Mouse (Mus musculus): Measurements from ENCODE around the gene Cfd.
"Not testable (repeated sequence)": the region's sequence is repeated elsewhere in the genome, so short reads cannot be mapped to it uniquely, and the experiment has no call there.

Cfd gene

DNA sequence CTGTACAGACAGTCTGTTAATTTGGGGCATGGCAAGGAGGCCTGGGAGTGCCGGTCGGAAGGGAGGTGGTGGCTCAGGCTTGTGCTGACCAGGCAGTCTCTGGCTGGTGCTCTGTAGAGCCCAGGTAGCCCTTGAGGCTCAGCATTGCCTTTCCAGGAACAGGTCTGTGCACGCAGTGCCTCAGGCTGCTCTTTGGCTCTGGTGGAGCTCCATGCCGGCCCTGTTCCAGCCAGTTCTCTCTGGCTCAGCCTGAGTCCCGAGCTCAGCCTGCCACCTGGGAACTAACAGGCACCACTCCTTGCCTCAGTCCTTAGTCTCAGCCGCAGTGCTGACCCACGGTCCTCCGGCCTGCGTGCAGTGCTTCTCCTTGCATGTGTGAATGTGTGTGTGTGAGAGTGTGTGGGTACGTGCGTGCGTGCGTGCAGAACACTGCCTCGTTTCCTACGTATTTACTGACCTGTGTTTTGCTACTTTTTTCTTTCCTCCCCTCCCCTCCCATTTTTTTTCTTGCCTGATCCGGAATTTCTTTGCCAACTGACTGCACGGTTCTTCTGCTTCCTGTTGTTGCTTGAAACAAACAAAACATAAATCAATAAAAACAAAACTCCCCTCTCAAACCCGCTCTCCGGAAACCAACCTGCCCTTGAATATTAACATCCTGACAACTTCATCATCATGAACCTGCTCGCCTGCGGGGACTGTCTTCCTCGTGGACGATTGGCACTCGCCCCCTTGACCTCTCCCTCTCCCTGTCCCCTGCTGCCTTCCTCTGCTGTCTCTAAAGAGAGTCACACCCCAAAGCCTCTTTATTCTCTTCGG, 29.2 kb upstream of the Cfd start:
- DNase-seq: no peak

DNA sequence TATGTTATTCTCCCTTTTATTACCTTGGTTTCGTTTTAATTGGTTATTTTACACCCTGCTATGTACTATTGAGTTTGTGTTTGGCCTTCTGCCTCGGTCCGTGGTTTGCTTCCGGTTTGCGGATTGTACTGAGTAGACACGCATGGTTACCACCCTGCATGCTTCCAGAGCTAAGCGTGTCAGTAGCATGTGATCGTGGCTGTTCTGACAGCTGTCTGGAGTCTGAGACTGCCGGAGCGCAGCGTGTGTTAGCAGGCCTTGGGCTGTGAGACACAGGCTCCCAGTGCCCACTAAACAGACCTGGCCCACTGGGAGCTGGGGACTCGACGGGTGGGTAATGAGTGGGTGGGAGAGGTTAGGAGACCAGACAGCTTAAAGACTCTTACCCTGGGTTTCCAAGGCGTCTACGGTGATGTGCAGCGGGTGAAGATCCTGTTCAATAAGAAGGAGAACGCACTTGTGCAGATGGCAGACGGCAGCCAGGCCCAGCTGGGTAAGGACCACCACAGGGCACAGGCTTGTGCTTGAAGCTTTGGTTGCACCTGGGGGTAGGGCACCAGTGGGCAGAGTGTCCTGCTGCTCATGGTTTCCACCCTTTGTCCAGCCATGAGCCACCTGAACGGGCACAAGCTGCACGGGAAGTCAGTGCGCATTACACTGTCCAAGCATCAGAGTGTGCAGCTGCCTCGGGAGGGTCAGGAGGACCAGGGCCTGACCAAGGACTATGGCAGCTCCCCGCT, 28.4 kb upstream of the Cfd start:
- DNase-seq: no peak

DNA sequence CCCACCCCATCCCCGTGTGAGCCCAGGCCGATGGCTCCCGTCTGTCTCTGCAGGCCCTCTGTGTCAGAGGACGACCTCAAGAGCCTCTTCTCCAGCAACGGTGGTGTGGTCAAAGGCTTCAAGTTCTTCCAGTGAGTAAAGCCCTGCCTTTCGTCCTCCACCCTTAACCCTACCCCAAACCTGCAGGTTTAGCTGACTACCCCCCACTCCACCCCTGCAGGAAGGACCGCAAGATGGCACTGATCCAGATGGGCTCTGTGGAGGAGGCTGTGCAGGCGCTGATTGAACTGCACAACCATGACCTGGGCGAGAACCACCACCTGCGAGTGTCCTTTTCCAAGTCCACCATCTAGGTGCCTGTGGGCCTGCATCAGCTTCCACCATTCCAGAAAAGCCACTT, 27.7 kb upstream of the Cfd start:
- no peak for DNase-seq

DNA sequence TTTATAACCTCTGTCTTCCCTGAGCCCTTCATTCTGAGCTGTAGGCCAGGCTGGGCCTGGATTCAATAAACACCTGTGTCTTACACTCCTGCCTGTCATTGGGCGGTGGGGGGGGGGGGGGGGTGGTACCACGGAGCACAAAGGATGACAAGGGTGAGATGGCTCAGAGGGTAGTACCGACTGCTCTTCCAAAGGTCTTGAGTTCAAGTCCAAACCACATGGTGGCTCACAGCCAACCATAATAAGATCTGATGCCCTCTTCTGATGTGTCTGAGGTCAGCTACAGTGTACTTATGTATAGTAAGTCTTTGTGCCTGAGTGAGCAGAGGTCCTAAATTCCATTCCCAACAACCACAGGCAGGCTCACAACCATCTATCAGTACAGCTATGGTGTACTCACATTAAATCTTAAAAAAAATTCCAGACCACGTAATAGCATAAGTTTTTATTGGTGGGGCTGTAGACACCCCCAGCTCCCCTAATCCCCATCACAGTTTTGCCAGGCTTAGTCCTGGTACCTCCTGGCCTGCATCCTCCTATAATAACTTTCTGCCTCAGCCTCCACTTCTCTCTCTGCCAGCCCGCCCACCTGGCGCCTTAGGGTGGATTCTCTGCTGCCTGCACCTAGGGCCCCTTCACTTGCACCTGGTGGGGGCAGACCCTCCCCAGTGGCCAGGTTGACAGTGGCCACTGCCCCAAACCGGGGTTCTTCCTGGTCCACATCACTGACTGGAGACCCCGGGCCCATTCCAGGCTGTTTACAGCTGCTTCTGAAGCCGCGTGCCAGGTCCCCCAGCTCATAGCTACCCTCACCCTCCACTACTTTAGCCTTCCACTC, 26.1 kb upstream of the Cfd start:
- DNase-seq: no peak

DNA sequence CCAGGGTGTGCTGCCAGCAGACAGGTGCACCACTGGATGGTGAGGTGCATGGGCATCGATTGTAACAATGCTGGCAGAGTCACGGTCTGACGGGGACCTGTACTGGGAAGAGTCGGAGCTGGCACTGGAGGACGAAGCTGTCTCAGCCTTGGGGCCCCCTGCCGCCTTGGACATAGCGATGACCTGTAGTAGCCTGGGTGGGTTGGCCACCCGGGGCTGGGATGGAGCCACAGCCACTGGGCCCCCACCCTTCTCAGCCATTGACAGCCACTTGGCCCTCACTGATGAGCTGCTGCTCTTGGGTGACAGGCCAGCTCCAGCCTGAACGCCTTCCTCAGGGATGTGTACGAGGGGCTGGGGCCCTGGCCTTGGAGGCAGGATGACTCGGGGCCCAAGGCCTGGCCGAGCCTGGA, 25.5 kb upstream of the Cfd start:
- DNase-seq: no peak

DNA sequence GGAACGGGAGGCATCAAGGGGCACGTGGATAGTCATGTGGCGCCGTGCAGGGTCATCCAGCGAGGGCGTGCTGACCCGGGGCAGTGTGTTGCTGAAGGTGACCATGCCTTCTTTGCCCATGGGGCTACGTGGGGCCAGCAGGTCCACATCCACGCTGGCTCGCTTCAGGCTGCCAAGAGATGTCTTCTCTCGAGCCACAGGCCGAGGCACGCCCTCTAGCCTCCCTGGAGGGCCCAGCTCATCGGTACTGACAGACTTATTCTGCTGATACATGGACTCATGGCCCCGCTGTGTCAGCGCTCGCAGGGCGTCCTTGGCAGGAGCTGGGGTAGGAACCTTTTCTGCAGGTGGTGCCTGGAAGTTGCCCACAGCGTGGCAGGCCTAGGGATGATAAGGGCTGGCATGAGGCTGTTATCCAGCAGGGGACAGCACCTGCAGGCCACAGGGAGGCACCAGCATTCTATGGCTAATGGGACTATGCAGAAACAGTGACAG, 24.8 kb upstream of the Cfd start:
- no peak for DNase-seq

DNA sequence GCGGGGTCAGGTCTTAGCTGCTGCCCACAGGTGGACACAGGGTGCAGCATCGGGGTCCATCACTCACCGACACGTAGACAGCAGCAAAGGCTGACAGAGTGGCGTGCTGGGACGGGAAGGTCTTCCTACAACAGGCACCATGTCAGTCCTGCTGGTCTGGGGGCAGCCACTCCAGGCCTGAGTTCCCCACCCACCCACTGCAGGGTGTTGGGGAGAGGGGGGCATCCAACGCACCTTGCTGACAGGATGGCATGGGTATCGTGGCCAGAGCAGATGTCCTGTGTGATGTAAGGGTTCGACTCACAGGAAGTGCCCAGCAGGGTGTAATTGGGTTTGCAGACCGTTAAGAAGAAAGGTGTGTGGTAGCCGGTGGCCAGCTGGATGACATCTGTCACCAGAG, 24.1 kb upstream of the Cfd start:
- no peak for DNase-seq

DNA sequence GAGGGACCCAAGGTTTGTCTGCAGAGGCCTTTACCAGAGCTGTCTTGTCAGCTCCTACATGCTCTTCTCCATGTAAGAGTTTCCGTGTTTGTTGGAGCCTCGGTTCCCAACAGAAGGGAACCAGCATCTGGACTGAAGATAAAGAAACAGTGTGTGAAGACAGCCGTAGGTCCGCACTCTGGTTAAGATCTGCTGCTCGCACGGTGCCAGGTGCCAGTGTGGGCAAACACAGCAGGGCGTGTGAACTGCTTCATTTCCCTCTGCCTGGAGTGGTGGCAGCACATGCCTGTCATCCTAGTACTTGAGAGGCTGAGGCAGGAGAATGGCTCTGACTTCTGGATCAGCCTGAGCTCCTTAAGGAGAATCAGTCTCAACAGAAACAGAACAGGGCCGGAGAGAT, 18.8 kb upstream of the Cfd start:
- no peak for DNase-seq

DNA sequence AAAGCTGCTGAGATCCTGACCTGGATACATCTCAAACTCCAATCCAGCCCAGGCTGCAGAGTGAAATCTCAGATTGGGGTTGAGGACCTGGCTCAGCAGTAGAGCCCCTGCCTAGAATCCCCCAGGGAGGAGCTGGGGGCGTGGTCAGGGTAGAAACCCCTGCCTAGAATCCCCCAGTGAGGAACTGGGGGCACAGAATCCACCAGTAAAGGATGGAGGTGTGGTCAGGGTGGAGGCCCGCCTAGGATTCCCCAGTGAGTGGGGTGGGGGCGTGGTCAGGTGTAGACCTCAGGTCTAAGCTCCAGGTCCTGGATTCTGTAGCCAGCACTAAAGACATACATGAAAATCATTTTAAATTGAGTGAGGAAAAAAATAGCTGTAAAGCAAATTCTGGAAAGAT, 17.8 kb upstream of the Cfd start:
- no peak for DNase-seq

DNA sequence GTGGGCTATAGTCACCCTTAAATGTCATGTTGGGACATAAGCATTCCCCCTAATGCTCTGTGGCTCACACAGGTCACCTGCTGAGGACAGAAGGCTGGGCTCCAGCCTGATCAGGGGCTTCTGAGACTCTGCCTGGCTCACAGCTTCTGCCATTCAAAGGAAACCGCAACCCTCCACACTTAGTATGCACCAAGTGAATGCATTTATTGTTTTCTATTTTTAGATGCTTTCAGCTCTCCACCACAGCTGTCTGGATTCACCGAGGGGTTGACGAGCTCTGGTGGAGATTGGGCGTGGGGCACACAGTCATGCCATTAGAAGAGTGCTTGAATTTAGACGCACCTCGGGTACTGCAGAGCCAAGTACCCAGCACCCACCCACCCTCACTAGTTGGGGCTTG, 17.3 kb upstream of the Cfd start:
- DNase-seq: no peak

DNA sequence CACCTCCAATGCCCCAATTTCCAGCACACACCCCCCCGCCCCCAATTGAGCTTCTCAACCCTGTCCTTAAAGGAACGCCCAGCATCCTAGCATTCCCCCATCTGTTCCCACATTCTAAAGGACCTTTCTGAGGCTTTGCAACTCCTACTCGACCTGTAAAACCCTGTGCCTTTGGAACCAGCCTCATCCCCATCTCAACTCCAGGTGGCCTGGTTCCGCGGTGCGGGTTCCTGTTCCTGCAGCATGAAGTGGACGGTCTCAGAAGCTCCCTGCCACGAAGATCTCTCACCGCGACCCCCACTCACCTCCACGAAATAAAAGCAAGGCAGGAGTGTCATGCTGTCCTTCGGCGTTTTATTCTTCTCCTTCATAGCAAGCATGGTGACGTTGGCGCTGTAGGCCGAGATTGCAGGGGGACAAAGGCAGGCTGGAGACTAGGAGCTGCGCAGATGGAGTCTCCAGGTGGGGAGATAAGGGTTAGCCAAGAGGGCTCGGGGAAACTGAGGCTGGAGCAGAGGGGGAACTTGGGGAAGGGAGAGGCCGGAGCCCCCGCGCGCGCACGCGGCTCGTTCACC, 16.9 kb upstream of the Cfd start:
- no peak for DNase-seq

DNA sequence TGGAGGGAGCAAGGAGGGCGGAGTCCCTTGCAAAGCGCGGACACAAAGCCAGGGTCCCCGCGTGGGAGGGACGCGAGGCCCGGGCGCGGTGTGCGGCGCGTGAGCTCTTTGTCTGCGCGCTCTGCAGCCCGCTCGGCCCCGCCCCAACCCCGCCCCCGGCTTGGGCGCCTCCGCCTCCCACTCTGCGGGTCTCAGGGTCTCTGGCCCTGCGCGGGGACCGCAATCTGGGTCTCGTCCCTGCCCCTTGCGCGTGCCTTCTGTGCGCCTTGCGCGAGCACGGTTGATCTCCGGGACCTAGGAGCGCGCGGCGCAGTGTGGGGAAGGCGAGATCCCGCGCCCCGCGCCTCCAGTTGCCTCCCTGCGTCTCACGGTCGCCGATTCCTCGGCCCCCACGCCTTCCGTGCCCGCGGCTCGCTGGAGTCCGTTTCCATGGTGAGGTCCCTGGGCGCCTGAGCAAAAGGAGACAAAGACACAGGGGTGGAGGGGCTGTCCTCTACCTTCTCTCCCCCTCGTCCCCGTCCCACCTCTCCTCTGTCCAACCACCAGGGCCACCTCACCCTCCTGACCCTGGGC, 16.3 kb upstream of the Cfd start, which contains the start of the genes Prtn3 and Plppr3:
TSS of gene Prtn3 (plus strand) at position 187 of the 573 bp plus-strand sequence.
TSS of gene Plppr3 (minus strand) at position 345 of the 573 bp plus-strand sequence.
- DNase-seq: no peak

DNA sequence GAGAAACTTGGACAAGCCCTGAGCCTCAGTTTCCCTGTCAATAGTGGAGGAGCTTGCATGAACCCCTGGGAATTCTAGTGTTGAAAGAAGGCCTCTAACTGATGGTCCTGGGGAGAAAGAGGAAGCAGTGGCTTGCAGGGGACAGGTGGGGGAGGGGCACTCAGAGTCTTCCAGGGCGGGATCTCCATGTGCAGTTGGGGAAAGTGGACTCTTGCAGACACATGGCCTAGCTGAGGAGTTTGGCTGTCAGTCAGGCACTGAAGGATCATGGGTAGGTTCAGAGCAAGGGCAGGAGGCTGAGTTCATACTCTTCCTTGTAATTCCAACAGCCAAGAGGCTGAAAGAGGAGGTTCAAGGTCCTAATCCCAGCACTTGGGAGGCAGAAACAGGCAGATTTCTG, 13.5 kb upstream of the Cfd start:
- DNase-seq: no peak

DNA sequence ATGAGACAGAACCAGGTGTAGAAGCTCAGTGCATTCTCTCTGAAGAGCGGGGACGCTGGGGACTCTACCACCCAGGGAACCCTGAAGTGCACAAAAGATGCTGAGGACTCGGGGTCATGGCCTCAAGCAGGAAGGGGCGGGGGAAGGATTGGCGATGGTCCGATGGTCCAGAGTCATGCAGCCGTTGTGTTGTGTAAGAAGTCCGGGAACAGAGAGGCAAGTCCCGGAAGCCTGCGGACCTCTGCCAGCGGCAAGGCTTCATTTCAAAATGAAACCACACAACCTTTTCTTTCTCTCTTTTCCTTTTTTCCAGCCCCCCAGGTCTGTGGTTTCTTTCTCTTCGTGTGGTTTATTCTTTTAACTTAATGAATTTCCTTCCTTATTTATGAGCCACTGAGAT, 12.9 kb upstream of the Cfd start:
- DNase-seq: no peak

DNA sequence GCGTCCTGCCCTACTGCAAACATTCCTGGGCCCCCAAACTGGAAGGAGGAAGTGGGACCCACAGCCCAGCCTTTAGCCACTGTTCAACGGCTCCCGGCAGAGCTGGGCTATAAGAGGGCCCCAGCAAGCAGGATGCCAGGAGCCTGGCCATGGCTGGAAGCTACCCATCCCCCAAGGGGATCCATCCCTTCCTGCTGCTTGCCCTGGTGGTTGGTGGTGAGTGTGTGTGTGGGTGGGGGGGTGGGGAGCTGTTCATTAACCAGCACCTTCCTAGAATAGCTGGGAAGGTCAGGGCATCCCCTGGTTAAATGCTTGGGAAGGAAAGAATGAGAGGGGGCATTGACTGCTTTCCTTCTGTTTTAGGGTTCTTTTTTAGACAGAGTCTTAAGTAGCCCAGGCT, 11.1 kb upstream of the Cfd start:
- DNase-seq: no peak

DNA sequence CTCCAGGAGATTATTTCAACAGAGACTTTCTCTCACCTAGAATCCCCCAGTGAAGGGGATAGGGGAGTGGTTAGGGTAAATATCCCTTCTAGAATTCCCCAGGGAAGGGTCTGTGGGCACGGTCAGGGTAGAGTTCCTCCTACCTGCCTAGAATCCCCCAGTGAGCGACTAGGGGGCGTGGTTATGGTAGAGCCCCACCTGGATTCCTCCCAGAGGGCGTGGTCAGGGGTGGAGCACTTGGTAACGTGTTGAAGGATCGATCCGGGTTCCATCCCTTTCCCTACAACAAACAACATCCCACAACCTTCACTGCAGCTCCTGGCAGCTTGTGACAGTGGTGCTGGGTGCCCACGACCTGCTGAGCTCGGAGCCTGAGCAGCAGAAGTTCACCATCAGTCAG, 9.9 kb upstream of the Cfd start:
- no peak for DNase-seq

DNA sequence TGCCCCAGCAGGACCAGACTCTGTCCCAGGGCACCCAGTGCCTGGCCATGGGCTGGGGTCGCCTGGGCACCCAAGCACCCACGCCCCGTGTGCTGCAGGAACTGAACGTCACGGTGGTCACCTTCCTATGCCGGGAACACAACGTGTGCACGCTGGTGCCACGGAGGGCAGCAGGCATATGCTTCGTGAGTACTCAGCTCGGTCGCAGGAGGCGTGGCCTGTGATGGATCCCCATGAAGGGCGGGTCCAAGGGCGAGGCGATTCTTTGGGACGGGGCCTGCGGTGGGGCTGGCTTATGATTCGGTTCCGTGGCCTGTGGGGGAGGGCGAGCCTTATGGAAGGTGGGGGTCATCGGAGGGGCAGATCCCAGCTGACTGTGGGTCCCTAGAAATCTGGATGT, 8.7 kb upstream of the Cfd start:
- DNase-seq: no peak

DNA sequence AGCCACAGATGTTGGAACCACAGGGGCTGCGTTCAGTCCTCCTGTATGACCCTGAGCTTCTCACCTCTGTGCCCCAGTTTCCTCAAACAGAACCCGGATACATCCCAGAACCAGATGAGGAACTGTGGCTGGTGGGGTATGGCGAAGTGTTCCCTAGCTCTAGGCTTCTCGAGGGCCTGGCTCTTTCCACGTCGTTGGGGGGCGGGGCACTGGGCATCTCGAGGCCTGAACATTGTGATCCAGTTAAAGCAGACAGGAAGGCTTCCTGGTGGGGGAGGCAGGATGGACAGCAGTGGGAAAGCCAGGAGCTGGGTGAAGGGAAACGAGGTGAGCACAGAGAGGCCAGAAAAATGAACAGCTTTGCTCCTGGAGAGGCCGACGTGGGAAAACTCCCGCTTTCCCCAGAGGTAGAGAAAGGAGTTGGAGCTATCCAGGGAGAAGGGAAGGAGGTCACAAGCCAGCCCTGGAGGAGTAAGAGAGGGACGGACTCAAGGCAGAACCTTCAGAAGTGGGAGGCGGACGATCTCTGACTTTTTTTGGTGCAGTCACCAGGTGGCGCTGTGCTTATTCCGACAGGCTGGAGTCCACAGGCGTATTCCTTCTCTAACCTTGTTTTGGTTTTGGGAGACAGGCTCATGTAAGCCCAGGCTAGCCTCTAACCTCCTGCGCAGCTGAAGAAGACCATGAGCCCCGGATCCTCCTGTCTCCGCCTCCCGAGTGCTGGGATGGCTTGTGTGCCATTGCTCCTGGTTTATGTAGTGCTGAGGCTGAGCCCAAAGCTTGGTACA, 7.2 kb upstream of the Cfd start:
- peak; percentile 77 for DNase-seq

DNA sequence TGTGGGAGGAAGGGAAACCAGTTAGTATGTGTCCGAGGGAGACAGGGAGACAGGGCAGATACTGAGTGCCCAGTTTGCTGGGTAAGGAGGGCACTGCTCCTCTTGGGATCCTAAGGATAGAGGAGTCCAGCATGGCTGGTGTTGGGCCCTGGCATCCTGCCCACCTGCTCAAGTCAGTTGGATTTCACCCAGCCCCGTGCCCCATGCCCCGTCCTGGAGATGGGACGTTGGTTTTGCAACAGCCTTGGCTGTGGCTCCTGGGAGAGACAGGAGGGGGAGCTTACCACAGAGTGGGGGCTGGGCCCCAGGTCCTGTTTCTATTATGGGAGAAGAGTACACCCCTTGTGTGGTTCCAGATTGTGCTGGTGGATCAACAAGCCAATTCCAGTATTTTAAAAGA, 6.2 kb upstream of the Cfd start:
- DNase-seq: no peak

DNA sequence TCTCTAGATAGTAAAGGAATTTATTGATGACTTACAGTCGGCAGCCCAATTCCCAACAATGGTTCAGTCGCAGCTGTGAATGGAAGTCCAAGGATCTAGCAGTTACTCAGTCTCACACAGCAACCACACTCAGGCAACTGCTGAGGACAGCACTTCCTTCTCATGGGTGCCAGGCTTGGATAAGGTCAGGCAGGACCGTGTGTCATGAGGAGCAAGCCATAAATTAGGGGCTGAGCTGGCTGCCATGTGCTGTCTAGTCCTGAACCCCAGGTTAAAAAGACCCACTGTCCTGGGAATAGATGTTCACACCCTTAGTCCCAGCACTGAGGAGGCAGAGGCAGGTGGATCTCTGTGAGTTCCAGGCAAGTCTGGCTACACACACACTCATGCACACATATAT, 5.7 kb upstream of the Cfd start:
- DNase-seq: not testable (repeated sequence)

DNA sequence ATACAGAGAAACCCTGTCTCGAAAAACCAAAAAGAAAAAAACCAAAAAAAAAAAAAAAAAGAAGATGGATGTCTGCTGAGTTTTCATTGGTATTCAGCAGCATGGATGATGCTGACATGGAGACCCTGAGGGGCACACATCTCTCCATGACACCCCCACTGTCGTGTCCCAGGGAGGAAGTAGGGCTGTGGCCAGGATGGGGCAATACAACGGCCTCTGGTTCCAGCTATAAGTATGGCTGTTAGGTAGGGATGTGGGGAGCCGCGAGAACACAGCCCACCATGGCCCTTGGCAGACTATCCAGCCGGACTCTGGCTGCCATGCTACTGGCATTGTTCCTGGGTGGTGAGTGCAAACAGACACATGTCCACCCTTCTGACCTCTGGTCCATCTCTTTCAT, 4.6 kb upstream of the Cfd start, which contains the start of gene Elane:
TSS of gene Elane (plus strand) at position 194 of the 400 bp plus-strand sequence.
- no peak for DNase-seq

DNA sequence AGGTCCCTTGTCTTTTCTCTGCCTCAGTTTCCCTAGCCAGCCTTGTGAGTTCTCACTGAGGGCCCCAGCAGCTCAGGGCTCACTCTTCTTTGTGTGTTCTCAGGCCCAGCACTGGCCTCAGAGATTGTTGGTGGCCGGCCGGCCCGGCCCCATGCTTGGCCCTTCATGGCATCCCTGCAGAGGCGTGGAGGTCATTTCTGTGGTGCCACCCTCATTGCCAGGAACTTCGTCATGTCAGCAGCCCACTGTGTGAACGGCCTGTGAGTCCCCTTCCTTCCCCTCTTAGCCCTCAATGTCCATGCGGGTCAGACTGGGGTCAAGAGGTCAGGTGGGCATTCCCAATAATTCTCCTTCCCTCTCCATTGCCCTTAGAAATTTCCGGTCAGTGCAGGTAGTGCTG, 4.0 kb upstream of the Cfd start:
- no peak for DNase-seq
